15 mouse cellular contexts compared by ENCODE assay signal in genomic region chr10:52877263-52878021, GRCm38 (mm10).
DNase-seq lines count a peak whose midpoint lies in the region; ATAC-seq lines count a peak whose summit lies in the region.
"Had no signal": no experiment of that assay in that cellular context is flagged by ENCODE, and none has a peak within 500 bp of the region (broad histone marks: within the 10 kb centered on the region; RNA-seq: fewer than 3 reads in every experiment).

No protein-coding gene starts in this region.

- H3K4me2 ChIP-seq in hindbrain, embryonic 13.5 days = no peak overlapping the region
- H3K4me2 ChIP-seq in midbrain, embryonic 16.5 days (ENCODE audit: low read length) = no peak overlapping the region
- H3K4me2 ChIP-seq: lung, embryonic 15.5 days; stomach, embryonic 15.5 days had no signal

- peak; percentile 56 for ATAC-seq in hindbrain, embryonic 13.5 days (ENCODE audit: low FRiP score)
- peak; percentile 54 for ATAC-seq in midbrain, embryonic 16.5 days
- ATAC-seq: intestine, postnatal 0 days had no signal

- peaks cover 20% of the 10 kb centered on the region for H3K4me1 ChIP-seq in hindbrain, embryonic 13.5 days (replicated peaks)
- H3K4me1 ChIP-seq in midbrain, embryonic 16.5 days (ENCODE audit: control insufficient read depth, insufficient read depth, low read length) = peaks cover 10% of the 10 kb centered on the region
- no peaks in the 10 kb centered on the region for H3K4me1 ChIP-seq in heart, embryonic 10.5 days
- H3K4me1 ChIP-seq: lung, embryonic 15.5 days; stomach, embryonic 15.5 days had no signal

- peak overlapping the region; percentile 46 for H3K27ac ChIP-seq in hindbrain, embryonic 13.5 days
- H3K27ac ChIP-seq in midbrain, embryonic 16.5 days (ENCODE audit: low read length) = no peak overlapping the region; the same call in 1 of the 2 replicates
- H3K27ac ChIP-seq in heart, embryonic 10.5 days = no peak overlapping the region
- H3K27ac ChIP-seq: lung, embryonic 15.5 days; stomach, embryonic 15.5 days had no signal

- no peaks in the 10 kb centered on the region for H3K27me3 ChIP-seq in hindbrain, embryonic 13.5 days
- H3K27me3 ChIP-seq in midbrain, embryonic 16.5 days (ENCODE audit: control insufficient read depth, insufficient read depth, low read depth, low read length) = no peaks in the 10 kb centered on the region
- H3K27me3 ChIP-seq in heart, embryonic 10.5 days (ENCODE audit: insufficient read depth, poor library complexity, severe bottlenecking) = no peaks in the 10 kb centered on the region
- H3K27me3 ChIP-seq: lung, embryonic 15.5 days; stomach, embryonic 15.5 days had no signal

- peak; percentile 86 for DNase-seq in Muller cell, postnatal 12 days (ENCODE audit: inconsistent ontology term)
- peak; percentile 4 for DNase-seq in fibroblast of lung, adult 2 months (ENCODE audit: low read depth)
- no peak for DNase-seq in adipocyte (ENCODE audit: low spot score)
- no peak for DNase-seq in heart, adult 18-20 months
- DNase-seq in cerebellum, adult 11-12 months = no peak
- DNase-seq in heart, embryonic 10.5 days (ENCODE audit: low spot score) = no peak
- DNase-seq: adrenal gland, adult 8-10 months; heart, postnatal 10 days; liver had no signal

- no peaks in the 10 kb centered on the region for H3K9me3 ChIP-seq in hindbrain, embryonic 13.5 days
- no peaks in the 10 kb centered on the region for H3K9me3 ChIP-seq in midbrain, embryonic 16.5 days (replicated peaks; ENCODE audit: control insufficient read depth, low read length, poor library complexity, severe bottlenecking)
- H3K9me3 ChIP-seq in heart, embryonic 10.5 days = no peaks in the 10 kb centered on the region
- H3K9me3 ChIP-seq: lung, embryonic 15.5 days; stomach, embryonic 15.5 days had no signal

- WGBS in hindbrain, embryonic 13.5 days = 28% methylated on average over 6 of the region's 6 CpGs
- WGBS in midbrain, embryonic 16.5 days = 23% methylated on average over 6 of the region's 6 CpGs
- 68% methylated on average over 6 of the region's 6 CpGs for WGBS in heart, embryonic 10.5 days

- no peaks in the 10 kb centered on the region for H3K36me3 ChIP-seq in hindbrain, embryonic 13.5 days
- H3K36me3 ChIP-seq in midbrain, embryonic 16.5 days (ENCODE audit: control insufficient read depth, insufficient read depth, low read length) = no peaks in the 10 kb centered on the region
- H3K36me3 ChIP-seq in heart, embryonic 10.5 days = no peaks in the 10 kb centered on the region
- H3K36me3 ChIP-seq: lung, embryonic 15.5 days; stomach, embryonic 15.5 days had no signal

- no peak overlapping the region for H3K4me3 ChIP-seq in hindbrain, embryonic 13.5 days
- no peak overlapping the region for H3K4me3 ChIP-seq in midbrain, embryonic 16.5 days (ENCODE audit: low read depth, low read length)
- H3K4me3 ChIP-seq in heart, embryonic 10.5 days = no peak overlapping the region
- H3K4me3 ChIP-seq: erythroblast, embryonic 14.5 days; lung, embryonic 15.5 days; stomach, embryonic 15.5 days had no signal

- no peak overlapping the region for H3K9ac ChIP-seq in hindbrain, embryonic 13.5 days
- no peak overlapping the region for H3K9ac ChIP-seq in midbrain, embryonic 16.5 days (ENCODE audit: low read depth, low read length)
- H3K9ac ChIP-seq: lung, embryonic 15.5 days; stomach, embryonic 15.5 days had no signal

Comparison
In these comparisons a context has a peak if more than half of its experiments do, and no peak if none do; other contexts are left out.
1. DNase-seq: peak in Muller cell, postnatal 12 days (single experiment) and fibroblast of lung, adult 2 months (single experiment); none in adipocyte (single experiment), heart, adult 18-20 months (0 of 2), cerebellum, adult 11-12 months (single experiment) and heart, embryonic 10.5 days (single experiment).